Mouse (Mus musculus) right cerebral cortex, postnatal 36 days (tissue): ENCODE measurements around the gene Dagla.

Experiments
- DNase-seq, 2 experiments: peaks; one replicate each; pipeline ENCODE4 v3.0.0; 2022; ENCODE audit warnings: low spot score in 2 of 2, mixed read lengths in 1 of 2

Dagla gene

DNA sequence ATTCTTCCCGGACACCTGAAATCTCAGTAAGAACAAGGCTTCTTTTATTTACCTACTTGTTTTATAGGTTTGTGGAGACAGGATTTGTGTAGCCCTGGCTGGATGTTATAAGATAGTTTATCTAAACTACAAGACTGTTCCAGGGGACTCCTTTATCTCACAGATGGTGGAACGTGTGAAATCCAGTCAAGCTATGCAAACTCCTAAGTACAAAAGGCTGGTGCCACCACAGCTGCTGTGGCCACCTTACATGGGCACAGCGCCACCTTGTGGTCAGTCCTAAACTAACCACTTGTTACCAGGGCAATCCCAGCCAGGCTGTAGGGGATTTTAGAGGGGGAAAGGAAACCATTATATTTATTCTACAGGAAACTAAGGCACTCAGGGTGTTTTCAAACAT is 106.0 kb downstream of the Dagla start:
- DNase-seq: peak; percentile 39 to 60

DNA sequence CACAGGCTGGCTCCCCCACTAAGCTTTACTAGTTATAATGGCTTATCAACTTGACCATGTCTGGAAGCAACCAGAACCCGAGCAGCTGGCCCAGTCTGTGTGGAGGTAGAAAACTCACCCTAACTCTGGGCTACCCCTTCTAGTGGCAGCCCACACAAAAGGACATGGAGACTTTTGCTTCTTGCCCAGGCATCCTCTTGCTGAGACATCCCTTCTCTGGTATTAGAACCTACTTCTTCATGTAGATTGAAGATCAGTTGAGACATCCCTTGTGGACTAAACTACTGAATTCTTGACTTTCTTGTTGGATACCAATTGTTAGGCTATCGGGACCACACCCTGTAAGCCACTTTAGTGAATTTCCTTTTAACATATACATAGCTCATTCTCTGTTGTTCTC is 106.4 kb downstream of the Dagla start:
- no peak for DNase-seq

DNA sequence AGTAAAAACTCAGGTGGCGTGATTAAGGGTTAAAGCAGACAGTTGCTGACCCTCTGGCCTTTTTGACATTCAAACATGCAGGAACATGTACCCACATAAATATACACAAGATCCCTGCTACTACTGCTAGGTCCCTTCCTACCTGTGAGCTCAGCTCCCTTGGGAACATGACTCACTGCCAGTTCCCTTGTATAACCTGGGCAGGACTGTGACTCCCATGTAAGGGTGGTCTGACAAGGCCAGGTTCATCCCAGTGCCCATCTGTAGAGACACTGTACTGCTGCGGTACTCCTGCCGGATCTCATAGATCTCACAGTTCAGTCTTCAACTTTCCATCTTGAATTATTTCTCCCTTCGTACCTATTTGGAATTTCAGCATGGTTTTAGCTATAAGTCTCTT is 107.5 kb downstream of the Dagla start:
- DNase-seq: no peak
